Mouse (Mus musculus): Measurements from ENCODE around the gene Gm17571. TPM values are rescaled to one million over a fixed set of nuclear protein-coding genes. Genes with fewer than 3 reads are reported as not detected.
A peak's percentile ranks its signal among the peaks of the same experiment; 100 is the strongest.

Gm17571 gene
- total RNA-seq, 2 experiments from 2014 or later = not detected

DNA sequence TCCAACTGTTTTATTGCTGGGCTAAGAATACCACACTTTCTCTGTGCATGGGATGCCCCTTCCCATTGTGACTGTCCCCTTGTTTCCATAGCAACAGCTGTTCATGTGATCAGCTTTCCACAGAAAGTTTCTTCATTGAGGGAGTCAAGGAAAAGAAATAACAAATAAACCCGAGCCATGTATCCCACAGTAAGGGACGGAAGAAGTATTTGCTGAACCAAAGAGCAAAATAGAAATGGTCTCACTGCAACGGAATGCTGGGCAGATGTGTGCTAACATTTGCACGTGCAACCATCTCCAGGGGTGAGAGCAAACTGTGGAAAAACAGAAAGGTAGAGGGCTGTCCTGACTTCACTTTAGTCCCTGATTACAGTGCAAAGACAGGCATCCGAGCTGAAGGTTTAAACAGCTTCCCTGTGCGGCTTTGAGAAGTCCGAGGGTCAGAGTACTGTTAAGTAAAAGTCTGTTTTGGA, 8.1 kb upstream of the Gm17571 start:
- peak; percentile 20 for DNase-seq

DNA sequence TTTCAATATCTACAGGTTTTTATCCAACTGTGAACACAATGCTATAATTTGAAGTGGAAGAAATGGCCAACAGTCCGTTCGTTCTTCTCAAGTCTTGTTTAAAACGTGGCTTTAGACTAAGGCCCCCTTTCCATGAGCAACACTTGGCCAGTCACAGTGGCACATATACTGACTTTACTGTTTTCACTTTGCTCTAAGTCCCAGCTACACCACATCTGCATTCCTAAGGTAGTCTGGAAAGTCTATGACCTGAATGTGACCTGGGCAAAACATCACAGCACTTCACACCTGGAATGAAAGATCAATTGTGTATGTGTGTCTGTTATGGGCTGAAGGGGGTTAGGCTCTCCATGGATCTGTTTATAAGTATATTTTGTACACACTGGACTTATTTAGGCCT, 2.2 kb upstream of the Gm17571 start:
- DNase-seq = no peak

DNA sequence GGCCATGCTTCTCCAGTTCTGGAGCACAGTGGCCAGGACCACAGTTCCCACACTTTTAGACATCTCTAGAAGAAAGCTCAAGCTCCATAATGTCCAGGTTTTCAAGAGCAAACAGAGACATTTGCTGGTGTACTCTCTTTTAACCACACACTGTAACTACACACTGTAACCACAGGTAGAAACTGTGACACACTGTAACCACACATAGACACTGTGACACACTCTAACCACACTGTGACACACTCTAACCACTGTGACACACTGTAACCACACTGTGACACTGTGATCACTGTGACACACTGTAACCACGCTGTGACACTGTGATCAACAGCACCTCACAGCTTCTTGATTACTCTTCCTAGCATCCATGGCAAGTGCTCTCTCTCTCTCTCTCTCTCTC, 317 bp downstream of the Gm17571 start:
- no peak for DNase-seq

DNA sequence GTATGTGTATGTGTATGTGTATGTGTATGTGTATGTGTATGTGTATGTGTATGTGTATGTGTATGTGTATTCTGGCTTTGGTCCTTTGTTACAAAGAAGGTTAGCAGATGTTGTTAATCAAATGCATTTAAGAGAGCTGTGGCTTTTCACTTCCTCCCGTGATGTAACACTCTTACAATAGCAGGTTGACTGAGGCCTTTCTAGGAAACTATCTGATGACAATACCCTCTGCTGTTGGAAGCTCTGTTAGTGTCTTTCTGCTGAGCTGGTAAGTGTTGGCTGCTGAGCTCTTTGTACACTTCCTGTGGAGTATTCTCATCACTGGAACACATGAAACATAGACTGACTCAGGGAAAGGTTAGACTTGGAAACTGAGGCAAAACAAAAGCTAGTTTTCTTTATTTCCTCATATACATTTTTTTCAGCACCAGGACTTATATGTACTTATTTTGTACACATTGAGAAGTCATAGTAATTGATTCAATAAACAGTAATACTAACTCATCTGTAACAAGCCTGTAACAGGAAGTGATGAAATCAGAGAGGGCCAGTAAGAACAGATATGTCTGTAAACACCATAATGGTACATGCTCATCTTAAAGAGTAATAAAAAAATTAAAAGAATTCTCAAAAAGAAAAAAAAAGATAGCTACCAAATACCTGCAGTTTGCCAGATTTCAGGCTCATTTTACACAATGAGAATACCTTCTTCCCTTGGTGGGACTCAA, 2.9 kb downstream of the Gm17571 start:
- DNase-seq = no peak

DNA sequence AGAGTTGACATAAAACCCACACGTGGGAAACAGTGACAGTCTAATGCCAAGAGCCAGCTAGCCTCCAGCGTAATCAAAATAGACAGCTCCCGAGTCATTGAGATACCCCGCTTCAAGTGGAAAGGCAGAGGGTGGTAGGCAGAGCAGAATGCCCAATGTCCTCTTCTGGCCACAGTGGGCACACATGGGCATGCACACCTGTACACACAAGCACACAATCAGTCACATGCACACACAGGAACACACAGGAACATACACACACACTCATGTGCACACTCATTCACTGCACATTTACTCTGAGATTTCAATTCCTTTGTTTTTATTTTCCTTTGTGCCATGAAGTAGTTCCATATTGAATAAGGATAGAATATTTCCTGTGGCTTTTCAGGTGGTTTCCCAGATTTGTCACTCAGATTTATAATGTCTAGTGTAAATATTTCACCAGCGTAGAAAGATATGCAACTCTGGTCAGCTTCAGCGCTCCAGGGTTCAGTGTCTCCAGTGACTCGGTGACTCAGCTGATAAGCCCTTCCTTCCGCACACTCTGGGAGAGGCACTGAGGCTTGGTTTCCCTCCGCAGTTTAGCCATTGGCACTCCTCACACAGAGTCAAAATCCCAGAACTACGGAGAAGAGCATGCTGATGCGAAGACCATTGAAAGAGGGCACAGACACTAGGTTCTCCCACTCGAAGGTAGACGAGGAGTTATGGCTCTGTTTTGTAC, 4.4 kb downstream of the Gm17571 start:
- no peak for DNase-seq

DNA sequence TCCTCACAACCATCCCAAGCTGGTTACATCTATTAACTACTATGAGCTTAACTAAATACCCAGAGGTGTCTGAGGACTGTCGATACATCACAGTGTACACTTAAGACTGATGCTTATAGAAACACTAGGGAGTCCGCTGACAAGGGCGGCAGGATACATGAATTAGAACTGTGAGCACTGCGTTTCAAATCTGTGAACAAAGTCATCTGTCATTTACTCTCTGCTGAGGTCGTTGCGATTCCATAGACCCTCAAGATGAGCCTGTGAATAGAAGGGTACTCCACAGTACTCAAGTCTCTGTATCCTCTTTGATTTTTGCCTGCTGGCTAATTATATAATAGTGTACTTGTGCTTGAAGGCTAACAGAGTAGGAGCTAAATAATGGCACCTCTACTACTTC, 5.6 kb downstream of the Gm17571 start:
- DNase-seq = no peak

DNA sequence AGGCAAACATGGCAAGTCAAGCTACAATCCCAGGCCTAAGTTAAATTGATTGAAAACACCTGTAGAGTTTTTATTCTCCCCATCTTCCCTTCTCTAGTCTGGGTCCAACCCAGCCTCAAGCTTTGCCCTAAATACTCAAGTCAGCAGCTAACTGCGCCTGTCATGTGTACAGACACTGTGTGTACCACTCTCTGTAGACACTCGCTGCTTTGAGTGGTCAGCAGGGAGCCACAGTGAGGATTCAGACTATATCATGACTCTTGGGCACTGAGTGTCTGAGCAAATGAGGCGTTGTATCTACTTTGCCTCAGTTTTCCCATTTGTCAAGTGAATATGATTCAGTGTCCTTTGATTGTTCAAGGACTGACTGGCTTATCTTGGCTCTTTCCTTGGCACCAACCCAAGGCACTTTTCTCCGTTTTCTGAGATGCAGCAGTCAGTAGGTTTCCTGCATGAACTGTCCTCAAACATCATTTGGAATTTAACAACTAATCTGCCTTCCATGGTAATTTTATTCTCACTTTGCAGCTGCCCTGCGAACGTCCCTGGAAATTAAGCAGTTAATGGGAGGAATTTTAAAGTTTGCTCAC, 13.0 kb downstream of the Gm17571 start:
- DNase-seq = no peak

DNA sequence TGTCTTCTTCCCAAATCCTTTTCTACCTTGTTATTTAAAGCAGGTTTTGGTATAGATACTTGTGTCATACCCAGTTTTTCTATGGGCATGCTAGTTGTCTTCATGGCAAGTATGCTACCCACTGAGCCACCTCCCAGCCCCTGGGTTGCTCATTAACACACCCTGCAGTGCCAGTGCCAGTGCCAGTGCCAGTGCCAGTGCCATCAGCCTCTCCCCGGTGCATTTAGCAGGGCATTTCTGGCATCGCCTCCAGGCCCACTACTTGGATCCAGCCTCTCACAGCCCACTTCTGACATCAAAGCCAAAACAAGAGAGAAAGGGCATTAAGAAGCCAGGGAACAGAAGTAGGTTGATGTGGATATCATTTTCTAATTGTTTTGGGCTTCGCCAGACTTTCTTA, 14.9 kb downstream of the Gm17571 start:
- no peak for DNase-seq

DNA sequence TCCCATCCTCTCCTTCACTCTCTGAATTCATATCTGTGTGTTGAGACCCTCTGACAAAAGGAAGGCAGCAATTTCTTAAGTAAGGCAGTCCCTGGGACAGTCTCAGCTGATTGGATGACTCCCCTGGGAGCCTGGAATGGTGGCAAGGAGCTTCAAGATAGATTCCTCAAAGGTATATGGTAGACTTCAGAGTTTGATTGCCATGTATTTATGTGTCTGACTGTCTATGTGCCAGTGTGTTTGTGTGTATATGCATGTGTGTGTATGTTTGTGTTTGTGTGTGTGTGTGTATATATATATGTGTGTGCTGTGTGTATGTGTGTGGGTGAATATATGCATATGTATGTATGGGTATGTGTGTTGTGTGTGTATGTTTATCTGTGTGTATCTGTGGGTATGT, 15.8 kb downstream of the Gm17571 start:
- DNase-seq = no peak

DNA sequence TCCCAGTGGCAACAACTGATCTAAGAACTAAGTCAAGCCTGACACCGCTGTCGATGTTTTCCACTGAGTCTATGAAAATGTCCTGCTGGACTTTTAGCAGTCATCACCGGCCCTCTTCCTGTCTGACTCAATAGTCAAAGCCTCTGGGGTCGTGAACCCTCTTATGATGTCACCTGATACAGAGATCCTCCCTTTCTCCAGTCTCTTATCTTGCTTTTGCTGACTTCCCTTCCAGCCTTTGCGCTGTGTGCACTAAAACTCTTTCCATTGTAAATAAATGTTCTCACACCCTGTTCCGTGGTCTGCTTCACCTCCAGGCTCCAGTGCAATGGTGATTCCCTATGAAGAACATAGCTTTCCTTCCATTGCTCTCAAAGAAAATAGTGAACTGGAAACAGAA, 16.3 kb downstream of the Gm17571 start:
- DNase-seq = peak; percentile 50

DNA sequence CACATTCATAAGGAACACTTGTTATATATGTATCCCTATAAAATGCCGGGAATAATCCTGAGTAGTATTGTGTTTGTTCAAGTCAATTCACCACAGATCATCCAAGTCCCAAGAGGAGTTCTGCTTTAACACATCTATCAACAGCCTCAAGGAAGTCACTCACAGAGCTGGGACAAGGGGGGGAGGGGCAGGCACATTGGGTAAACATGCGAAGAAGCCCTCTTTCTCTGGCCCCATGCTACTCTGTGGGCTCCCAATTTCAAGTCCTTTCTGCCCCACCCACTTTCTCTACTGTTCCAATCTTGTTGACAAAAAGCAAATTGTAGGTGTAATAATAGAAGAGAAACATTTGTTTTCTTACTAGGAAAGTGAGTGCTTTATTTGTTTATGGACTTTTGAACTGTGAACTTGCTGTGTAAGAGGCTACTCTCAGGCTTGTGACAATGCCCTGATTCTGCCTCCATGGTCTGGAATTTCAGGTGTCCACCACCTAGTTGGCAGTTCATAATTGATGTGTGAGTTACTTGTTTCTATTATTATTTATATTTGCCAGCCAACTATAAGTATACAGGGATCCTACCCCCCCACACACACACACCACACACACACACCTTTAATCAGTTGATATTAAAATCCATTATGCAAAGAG, 17.0 kb downstream of the Gm17571 start:
- no peak for DNase-seq

DNA sequence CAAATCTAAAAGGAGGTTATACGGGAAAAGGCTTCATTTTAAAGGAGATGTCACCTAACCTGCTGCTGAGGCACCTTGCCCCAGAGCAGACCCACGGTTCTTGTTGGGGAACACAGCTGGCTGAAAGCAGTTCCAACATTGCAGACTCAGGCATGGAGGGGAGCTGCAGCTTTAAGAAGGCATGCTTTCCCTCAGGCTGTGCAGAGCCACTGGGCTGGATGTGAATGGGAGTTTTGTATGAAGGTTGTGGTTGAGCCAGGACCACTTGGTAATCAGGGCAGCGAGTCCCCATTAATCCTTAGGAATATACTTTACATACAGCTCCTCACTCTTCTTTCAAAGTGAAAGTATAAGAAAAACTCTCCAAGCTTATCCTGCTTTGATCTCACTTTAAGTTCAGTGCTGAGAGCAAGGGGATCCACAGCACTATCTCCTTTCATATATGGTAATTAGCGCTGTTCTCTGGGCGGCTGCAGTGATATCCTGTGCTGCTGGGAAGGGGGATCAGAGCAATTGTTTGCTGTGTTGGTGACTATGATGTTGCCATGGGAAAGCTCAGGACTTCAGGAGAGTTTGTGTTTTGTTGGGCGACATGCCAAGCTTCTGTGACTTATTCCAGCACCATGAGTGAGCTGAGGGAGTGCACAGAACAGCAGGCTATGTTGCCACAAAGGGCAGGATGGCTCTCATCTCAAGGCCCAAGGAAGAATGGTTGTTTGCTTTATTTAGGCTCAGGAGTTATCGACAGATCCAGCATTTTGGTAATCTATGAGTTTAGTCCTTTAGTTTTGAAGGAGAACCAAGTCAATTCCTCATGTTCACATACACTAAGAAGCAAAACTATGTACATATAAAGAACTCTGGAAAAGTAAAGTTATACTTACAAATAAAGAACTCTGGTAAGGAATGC, 21.3 kb downstream of the Gm17571 start:
- peak; percentile 87 for DNase-seq

DNA sequence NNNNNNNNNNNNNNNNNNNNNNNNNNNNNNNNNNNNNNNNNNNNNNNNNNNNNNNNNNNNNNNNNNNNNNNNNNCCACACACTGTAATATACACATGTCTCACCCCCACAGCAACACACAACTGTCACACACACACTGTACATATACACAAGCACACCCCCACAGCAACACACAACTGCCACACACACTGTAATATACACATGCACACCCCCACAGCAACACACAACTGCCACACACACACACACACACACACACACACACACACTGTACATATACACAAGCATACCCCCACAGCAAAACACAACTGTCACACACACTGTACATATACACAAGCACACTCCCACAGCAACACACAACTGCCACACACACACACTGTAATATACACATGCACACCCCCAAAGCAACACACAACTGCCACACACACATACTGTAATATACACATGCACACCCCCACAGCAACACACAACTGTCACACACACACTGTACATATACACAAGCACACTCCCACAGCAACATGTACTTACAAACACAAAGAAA, 32.3 kb downstream of the Gm17571 start:
- no peak for DNase-seq

Other genes with a start within 250 kb of the Gm17571 start
- 1 to 10 TPM; 7.9 to 8.6 TPM for gene Jrkl, start 200.9 kb downstream of the Gm17571 start, total RNA-seq (2021)
- gene Ccdc82, start 199.8 kb downstream of the Gm17571 start, total RNA-seq (2021) = 10 to 100 TPM; 13.0 to 13.5 TPM
- 10 to 100 TPM; 11.9 to 13.2 TPM for gene Maml2, start 148.8 kb downstream of the Gm17571 start, total RNA-seq (2021)